Mouse (Mus musculus) hindbrain, embryonic 11.5 days (tissue): ENCODE data around the gene Colgalt2. TPM values are rescaled to one million over a fixed set of nuclear protein-coding genes. Genes with fewer than 3 reads are reported as not detected.

ENCODE experiments used
- ATAC-seq: fragments of 200-750 bp; cut with Nextera tagmentation; 2 replicates; pipeline ENCODE4 v1.8.0; 2017; ENCODE audit warnings: mild to moderate bottlenecking, moderate TSS enrichment, moderate library complexity; ENCODE audit not compliant: low FRiP score
- DNase-seq: peaks from one replicate; pipeline ENCODE4 v3.0.0-alpha.2; 2015; ENCODE audit warnings: low spot score
- H3K27ac ChIP-seq: fragments of 300-500 bp; sonication (generic); 2 replicates; pipeline ENCODE4 v1.5.1; 2014; ENCODE audit warnings: mild to moderate bottlenecking, low read depth, low read length
- H3K27me3 ChIP-seq: fragments of 300-500 bp; sonication (generic); 2 replicates; pipeline ENCODE4 v1.6.1; 2014; ENCODE audit warnings: mild to moderate bottlenecking, low read length, moderate library complexity, mixed read lengths; ENCODE audit not compliant: control insufficient read depth, insufficient read depth
- H3K36me3 ChIP-seq: fragments of 300-500 bp; sonication (generic); 2 replicates; pipeline ENCODE4 v1.6.1; 2014; ENCODE audit warnings: mild to moderate bottlenecking, low read length, moderate library complexity, mixed read lengths; ENCODE audit not compliant: control insufficient read depth, insufficient read depth
- H3K4me1 ChIP-seq: fragments of 300-500 bp; sonication (generic); replicated peaks from 2 replicates; pipeline ENCODE4 v1.6.1; 2014; ENCODE audit warnings: low read length, mixed read lengths; ENCODE audit not compliant: control insufficient read depth, insufficient read depth
- H3K4me2 ChIP-seq: fragments of 300-500 bp; sonication (generic); replicated peaks from 2 replicates; pipeline ENCODE4 v1.6.1; 2014; ENCODE audit warnings: mild to moderate bottlenecking, low read depth, low read length
- H3K4me3 ChIP-seq: fragments of 300-500 bp; sonication (generic); 2 replicates; pipeline ENCODE4 v1.5.1; 2014; ENCODE audit warnings: low read depth, low read length
- H3K9ac ChIP-seq: fragments of 300-500 bp; sonication (generic); 2 replicates; pipeline ENCODE4 v1.6.1; 2014; ENCODE audit warnings: low read depth, low read length
- H3K9me3 ChIP-seq: fragments of 300-500 bp; sonication (generic); 2 replicates; pipeline ENCODE4 v1.6.1; 2016; ENCODE audit warnings: low read length; ENCODE audit not compliant: control insufficient read depth
- WGBS: fragments of 180-500 bp; shearing (Covaris S2); extraction: QIAGEN DNeasy Blood & Tissue Kit; methylation state at CpG from one replicate; pipeline ENCODE4 v1.1.7; 2014; 5-methylcytosine and 5-hydroxymethylcytosine counted together
- polyA plus RNA-seq: library from polyadenylated mRNA; unstranded; fragments of >200 nt; fragmentation: Nextera tagmentation; extraction: Ambion mirVana; gene quantifications from 2 replicates; pipeline ENCODE4 v1.2.1, GENCODE M21; 2014

Gene Colgalt2
- polyA plus RNA-seq, 1 experiment from 2014 or later, result 2.7 TPM

- WGBS, result 94% methylated on average over 2 of the region's 2 CpGs
- H3K27ac ChIP-seq, result no peak overlapping the region
- ATAC-seq (no peak), DNase-seq (no peak)
- no peaks in the 10 kb centered on the region for H3K4me1 ChIP-seq
- no peaks in the 10 kb centered on the region for H3K9me3 ChIP-seq
- H3K36me3 ChIP-seq, result no peaks in the 10 kb centered on the region
- H3K27me3 ChIP-seq, result no peaks in the 10 kb centered on the region
- H3K4me2 ChIP-seq, result no peak overlapping the region
- H3K4me3 ChIP-seq, result no peak overlapping the region
- no peak overlapping the region for H3K9ac ChIP-seq
Observed at GRCm38 (mm10) chr1:152413116-152413515, 13.5 kb downstream of the Colgalt2 start.

DNA sequence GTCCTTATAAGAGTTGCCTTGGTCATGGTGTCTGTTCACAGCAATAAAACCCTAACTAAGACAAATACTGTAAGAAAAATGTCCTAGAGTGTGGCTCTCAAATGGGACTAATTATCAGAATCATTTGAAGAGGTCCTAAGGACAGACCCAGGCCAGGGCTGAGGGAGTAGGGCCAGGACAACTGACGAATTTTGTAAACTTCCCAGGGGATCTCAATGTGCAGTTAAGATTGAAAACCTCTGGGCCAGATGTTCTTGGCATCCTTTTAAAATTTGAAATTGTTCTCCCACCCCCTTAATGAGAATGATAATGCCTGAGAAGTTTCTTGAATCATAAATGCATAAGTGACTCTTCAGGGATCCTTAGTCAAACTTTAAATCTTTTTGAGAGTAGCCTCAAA, 14.3 kb downstream of the Colgalt2 start:
- H3K9me3 ChIP-seq, result no peaks in the 10 kb centered on the region
- H3K4me2 ChIP-seq, result no peak overlapping the region
- ATAC-seq (no peak), DNase-seq (no peak)
- H3K4me1 ChIP-seq, result no peaks in the 10 kb centered on the region
- H3K36me3 ChIP-seq, result no peaks in the 10 kb centered on the region
- no peaks in the 10 kb centered on the region for H3K27me3 ChIP-seq
- H3K4me3 ChIP-seq, result no peak overlapping the region
- H3K27ac ChIP-seq, result no peak overlapping the region
- 66% methylated on average over 1 of the region's 1 CpGs for WGBS
- no peak overlapping the region for H3K9ac ChIP-seq

- no peak overlapping the region for H3K4me3 ChIP-seq
- no peak overlapping the region for H3K27ac ChIP-seq
- H3K36me3 ChIP-seq, result no peaks in the 10 kb centered on the region
- ATAC-seq (no peak), DNase-seq (no peak)
- no peaks in the 10 kb centered on the region for H3K9me3 ChIP-seq
- H3K27me3 ChIP-seq, result no peaks in the 10 kb centered on the region
- WGBS, result 78% methylated on average over 10 of the region's 10 CpGs
- H3K9ac ChIP-seq, result no peak overlapping the region
- H3K4me2 ChIP-seq, result no peak overlapping the region
- H3K4me1 ChIP-seq, result no peaks in the 10 kb centered on the region
Observed at GRCm38 (mm10) chr1:152414451-152414850, 14.8 kb downstream of the Colgalt2 start.

GRCm38 (mm10) chr1:152416306-152416904, 16.8 kb downstream of the Colgalt2 start:
- WGBS, result 91% methylated on average over 13 of the region's 13 CpGs
- ATAC-seq (no peak), DNase-seq (no peak)
- no peak overlapping the region for H3K9ac ChIP-seq
- no peaks in the 10 kb centered on the region for H3K4me1 ChIP-seq
- H3K27ac ChIP-seq, result no peak overlapping the region
- H3K9me3 ChIP-seq, result no peaks in the 10 kb centered on the region
- no peak overlapping the region for H3K4me2 ChIP-seq
- no peaks in the 10 kb centered on the region for H3K27me3 ChIP-seq
- no peaks in the 10 kb centered on the region for H3K36me3 ChIP-seq
- no peak overlapping the region for H3K4me3 ChIP-seq

DNA sequence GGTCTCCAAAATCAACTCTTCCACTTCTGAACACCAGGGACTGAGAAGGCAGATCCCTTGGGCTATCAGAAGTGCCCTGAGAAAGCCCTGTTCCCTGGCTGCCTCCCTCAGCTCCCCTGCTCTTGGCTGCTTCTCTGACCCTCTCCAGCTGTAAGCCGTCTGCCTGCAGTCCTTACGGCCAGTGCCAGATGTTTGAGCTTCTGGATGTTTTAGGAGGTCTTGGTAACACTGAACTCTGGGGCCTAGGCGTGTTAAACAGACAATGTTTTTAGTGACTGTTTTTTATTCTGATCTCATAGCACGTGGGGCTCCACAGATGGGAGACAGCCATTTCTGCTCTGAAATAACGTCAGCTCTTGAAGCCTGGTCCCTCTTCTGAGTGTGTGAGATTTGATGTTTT, 18.0 kb downstream of the Colgalt2 start:
- Histone ChIP-seq H3K9ac (no peak overlapping the region), H3K4me2 (no peak overlapping the region), H3K27ac (no peak overlapping the region), H3K9me3 (no peaks in the 10 kb centered on the region), H3K4me1 (no peaks in the 10 kb centered on the region), H3K27me3 (no peaks in the 10 kb centered on the region), H3K4me3 (no peak overlapping the region), H3K36me3 (no peaks in the 10 kb centered on the region)
- DNase-seq, result no peak
- whole genome bisulfite sequencing, result 36% methylated on average over 5 of the region's 5 CpGs
- ATAC-seq, result no peak

DNA sequence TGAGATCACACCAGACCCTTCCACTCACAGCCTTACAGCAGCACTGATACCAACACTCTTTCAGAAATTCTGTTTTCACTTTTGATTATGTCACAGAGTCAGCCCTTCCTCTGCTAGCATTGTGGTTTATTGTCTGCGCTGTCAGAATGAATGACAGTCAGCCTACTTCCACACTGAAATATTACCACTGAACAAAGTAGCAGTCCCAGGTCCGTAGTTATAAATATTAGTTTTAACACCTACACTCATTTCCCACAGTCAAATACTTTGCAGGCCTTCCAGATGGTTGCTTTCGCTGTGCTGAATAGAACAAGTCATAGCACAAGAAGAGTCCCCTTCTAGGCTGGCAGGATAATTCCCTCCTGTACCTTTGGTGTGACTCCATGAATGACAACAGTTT, 22.7 kb downstream of the Colgalt2 start:
- Histone ChIP-seq H3K36me3 (no peaks in the 10 kb centered on the region), H3K9me3 (no peaks in the 10 kb centered on the region), H3K4me2 (no peak overlapping the region), H3K27me3 (no peaks in the 10 kb centered on the region), H3K9ac (no peak overlapping the region), H3K4me1 (no peaks in the 10 kb centered on the region), H3K4me3 (no peak overlapping the region), H3K27ac (no peak overlapping the region)
- DNase-seq, result no peak
- WGBS, result 89% methylated on average over 3 of the region's 3 CpGs
- ATAC-seq, result no peak

DNA sequence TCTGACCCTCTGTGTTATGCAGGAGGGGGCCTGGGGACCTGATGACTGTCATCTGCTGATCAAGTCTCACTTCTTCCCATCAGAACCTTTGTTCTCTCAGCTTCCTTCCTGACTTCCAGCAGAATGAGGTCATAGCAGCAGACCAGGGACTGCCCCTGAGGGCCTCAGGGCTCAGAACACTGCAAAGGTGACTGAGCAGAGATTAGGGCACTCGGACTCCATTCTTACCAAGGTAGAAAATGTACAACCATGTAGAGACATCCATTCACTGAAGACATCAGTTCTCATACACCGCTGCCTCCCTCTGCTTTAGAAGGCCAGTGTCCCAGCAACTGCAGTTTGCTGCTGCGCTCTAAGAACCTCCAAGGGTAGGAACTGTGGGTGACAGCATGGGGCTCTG, 23.4 kb downstream of the Colgalt2 start:
- Histone ChIP-seq H3K9me3 (no peaks in the 10 kb centered on the region), H3K36me3 (no peaks in the 10 kb centered on the region), H3K27ac (no peak overlapping the region), H3K27me3 (no peaks in the 10 kb centered on the region), H3K4me2 (no peak overlapping the region), H3K9ac (no peak overlapping the region), H3K4me1 (no peaks in the 10 kb centered on the region), H3K4me3 (no peak overlapping the region)
- DNase-seq (no peak), ATAC-seq (no peak)
- WGBS, result 91% methylated on average over 3 of the region's 3 CpGs

DNA sequence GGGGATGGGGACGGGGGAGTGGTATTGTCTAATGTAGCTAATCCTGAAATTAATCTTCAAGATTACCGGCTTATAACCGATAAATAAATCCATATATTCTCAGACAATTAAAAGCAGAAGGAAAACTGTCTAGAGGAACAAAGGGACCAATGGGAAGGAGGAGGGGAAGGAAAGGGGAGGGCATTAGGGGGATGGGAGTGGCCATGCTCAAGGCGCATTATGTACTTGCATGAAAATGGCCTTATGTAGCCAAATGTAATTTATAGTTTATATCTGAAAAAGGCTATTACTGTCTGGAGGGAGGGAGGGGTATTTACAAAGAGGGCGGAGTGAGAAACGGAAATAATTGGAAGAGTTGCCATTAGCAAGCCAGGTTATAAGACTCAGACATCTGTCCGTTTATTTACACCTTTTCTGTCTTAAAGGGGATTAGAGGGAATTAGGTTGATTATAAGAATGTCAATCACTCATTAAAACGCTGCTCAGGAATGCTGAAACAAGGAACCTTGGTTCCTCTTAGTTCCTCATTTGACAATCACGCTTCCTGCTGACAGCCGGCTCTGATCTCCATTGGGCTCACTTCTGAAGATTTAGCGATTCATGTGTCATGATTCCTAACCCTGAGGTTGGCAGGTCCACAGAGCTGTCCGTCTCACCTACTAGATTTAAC, 28.4 kb downstream of the Colgalt2 start:
- no peak overlapping the region for H3K4me2 ChIP-seq
- DNase-seq, result no peak
- H3K9ac ChIP-seq, result no peak overlapping the region
- no peak overlapping the region for H3K27ac ChIP-seq
- no peak for ATAC-seq
- 82% methylated on average over 12 of the region's 12 CpGs for WGBS
- H3K9me3 ChIP-seq, result no peaks in the 10 kb centered on the region
- no peaks in the 10 kb centered on the region for H3K36me3 ChIP-seq
- no peak overlapping the region for H3K4me3 ChIP-seq
- H3K27me3 ChIP-seq, result no peaks in the 10 kb centered on the region
- no peaks in the 10 kb centered on the region for H3K4me1 ChIP-seq

- Histone ChIP-seq H3K4me3 (no peak overlapping the region), H3K36me3 (no peaks in the 10 kb centered on the region), H3K4me2 (no peak overlapping the region), H3K9me3 (no peaks in the 10 kb centered on the region), H3K4me1 (no peaks in the 10 kb centered on the region), H3K27ac (no peak overlapping the region), H3K27me3 (no peaks in the 10 kb centered on the region), H3K9ac (no peak overlapping the region)
- ATAC-seq, result no peak
- whole genome bisulfite sequencing, result 93% methylated on average over 7 of the region's 7 CpGs
- no peak for DNase-seq
Observed at GRCm38 (mm10) chr1:152429805-152430204, 30.2 kb downstream of the Colgalt2 start.
